Mouse (Mus musculus): Measurements from ENCODE around the gene Upp2. TPM values are rescaled to one million over a fixed set of nuclear protein-coding genes. Genes with fewer than 3 reads are reported as not detected.

Gene Upp2
- polyA plus RNA-seq, 1 experiment: 3.5 TPM

DNA sequence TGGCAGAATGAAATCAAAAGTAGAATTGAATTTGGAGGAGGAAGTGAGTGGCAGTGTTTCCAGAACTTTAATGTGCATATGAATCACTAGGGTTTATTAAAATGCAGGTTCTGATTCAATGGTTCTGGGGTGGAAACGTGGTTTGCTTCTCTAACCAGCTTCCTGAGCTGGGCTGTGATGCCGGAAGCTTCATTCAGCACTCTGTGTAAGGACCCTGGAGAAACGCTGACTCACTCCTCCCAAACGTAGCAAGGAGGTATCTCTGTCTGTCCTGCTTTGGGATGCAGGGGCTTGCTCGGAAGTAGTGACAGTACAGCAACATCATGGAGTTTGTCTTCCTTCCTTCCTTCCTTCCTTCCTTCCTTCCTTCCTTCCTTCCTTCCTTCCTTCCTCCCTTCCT, 192.6 kb downstream of the Upp2 start:
- TF ChIP-seq POLR2A (IDR thresholded peaks at IDR 0.05; ENCODE audit: borderline replicate concordance, low read depth, low read length) (no peak), CTCF (IDR thresholded peaks at IDR 0.05; ENCODE audit: low read depth, low read length) (no peak)
- H3K27ac ChIP-seq (ENCODE audit: insufficient read depth, low read depth, low read length): no peak overlapping the region
- no peaks in the 10 kb centered on the region for H3K4me1 ChIP-seq (ENCODE audit: control insufficient read depth, insufficient read depth, low read length)
- no peak overlapping the region for H3K4me3 ChIP-seq (ENCODE audit: insufficient read depth, low read length)

DNA sequence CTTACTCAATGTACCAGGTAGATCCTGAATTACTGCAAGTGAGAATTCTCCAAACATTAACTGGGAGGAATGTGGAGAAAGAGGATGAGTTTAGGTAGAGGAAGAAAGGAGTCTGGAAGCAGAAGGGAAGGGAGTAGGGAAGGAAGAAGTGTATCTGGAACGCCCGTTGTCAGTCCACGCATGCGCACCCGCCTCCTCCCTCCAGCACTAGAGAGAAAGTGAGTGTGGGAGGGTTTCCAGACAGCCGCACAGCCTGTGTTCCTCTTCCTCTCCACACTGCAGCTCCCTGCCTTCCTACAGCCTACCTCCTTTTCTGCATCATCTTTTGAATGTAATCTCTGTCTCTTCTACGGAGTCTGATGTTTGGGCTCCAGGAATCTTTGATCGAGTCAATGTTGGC, 198.0 kb downstream of the Upp2 start:
- Histone ChIP-seq H3K4me3 (ENCODE audit: insufficient read depth, low read length) (no peak overlapping the region), H3K27ac (ENCODE audit: insufficient read depth, low read depth, low read length) (no peak overlapping the region), H3K4me1 (ENCODE audit: control insufficient read depth, insufficient read depth, low read length) (no peaks in the 10 kb centered on the region)
- TF ChIP-seq CTCF (IDR thresholded peaks at IDR 0.05; ENCODE audit: low read depth, low read length) (no peak), POLR2A (IDR thresholded peaks at IDR 0.05; ENCODE audit: borderline replicate concordance, low read depth, low read length) (no peak)

DNA sequence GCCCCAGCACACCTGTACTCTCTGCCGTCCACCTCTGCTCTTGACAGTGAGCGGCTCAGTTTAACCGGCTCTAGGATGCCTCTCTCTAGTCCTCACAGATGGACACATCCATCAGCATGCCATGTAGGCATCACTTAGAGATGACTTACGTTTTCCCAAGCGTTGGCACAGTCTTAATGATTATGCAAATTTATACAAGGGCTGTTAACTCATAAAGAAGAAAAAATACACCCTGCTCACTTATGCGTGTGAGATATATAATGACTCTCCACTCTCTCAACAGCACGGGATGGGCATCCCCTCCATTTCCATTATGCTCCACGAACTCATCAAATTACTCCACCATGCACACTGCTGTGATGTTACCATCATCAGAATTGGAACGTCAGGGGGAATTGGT, 206.7 kb downstream of the Upp2 start:
- Histone ChIP-seq H3K27ac (ENCODE audit: insufficient read depth, low read depth, low read length) (no peak overlapping the region), H3K4me1 (ENCODE audit: control insufficient read depth, insufficient read depth, low read length) (no peaks in the 10 kb centered on the region), H3K4me3 (ENCODE audit: insufficient read depth, low read length) (no peak overlapping the region)
- TF ChIP-seq POLR2A (IDR thresholded peaks at IDR 0.05; ENCODE audit: borderline replicate concordance, low read depth, low read length) (no peak), CTCF (IDR thresholded peaks at IDR 0.05; ENCODE audit: low read depth, low read length) (no peak)

DNA sequence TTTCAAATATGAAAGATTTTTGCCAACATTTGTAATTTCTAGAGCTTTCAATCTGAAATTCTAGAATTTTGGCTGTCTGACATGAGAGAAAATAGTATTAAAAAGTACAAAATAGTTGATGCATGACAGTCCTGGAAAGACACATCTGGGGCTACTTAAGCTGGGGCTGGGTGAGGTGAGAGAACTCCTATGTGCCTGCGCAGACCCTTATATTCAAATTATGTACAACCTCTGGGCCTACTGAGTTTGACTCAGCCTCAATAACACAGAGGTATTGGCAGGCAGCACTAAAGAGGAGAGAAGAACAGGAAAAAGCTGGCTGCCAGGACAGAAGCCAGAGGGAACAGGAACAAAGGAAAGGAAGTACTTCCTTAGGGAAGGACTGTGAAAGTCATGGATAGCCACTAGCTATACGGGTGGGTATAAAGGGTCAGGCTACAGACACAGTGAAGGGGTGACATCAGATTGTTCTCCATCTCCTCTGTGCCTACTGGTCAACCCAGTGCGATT, 211.9 kb downstream of the Upp2 start:
- TF ChIP-seq CTCF (IDR thresholded peaks at IDR 0.05; ENCODE audit: low read depth, low read length) (no peak), POLR2A (IDR thresholded peaks at IDR 0.05; ENCODE audit: borderline replicate concordance, low read depth, low read length) (no peak)
- no peak overlapping the region for H3K4me3 ChIP-seq (ENCODE audit: insufficient read depth, low read length)
- no peak overlapping the region for H3K27ac ChIP-seq (ENCODE audit: insufficient read depth, low read depth, low read length)
- H3K4me1 ChIP-seq (ENCODE audit: control insufficient read depth, insufficient read depth, low read length): no peaks in the 10 kb centered on the region

DNA sequence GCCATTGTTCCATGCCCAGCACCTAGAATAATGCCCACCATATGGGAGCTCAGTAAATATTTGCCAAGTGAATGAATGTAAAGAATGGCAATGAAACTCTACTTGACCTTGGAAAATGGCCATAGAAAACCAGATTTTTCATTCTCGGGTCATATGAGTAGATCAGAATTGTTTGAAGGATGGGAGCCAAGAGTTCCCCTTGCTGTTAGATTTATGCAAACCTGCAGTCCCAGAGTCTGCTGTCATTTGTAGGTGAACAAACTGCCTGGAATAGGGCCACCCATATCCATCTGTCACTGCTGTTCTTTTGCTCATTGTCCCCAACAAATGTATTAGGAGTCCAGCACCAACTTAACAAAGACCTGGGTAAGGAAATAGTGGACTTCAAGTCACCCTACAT, 216.4 kb downstream of the Upp2 start:
- Histone ChIP-seq H3K4me3 (ENCODE audit: insufficient read depth, low read length) (no peak overlapping the region), H3K27ac (ENCODE audit: insufficient read depth, low read depth, low read length) (no peak overlapping the region), H3K4me1 (ENCODE audit: control insufficient read depth, insufficient read depth, low read length) (no peaks in the 10 kb centered on the region)
- no peak for TF ChIP-seq CTCF (IDR thresholded peaks at IDR 0.05; ENCODE audit: low read depth, low read length)
- no peak for TF ChIP-seq POLR2A (IDR thresholded peaks at IDR 0.05; ENCODE audit: borderline replicate concordance, low read depth, low read length)

DNA sequence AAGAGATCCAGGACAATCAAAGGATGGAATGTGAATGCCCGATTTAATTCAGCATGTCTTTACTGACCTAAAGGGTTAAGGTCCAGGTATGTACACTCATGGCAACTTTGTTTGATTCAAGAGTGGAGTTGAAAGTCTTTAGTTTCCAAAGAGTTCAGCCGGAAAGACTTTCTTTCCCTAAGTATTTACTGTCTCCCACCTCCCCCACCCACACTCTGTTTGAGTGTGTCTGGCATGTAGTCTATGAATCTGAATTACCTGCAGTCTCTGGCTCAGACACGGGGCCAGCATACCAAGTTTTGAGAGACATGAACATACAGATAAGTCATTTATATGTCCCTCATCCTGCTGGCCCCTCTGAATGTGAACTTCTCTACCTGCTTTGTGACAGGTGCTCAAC, 219.1 kb downstream of the Upp2 start:
- no peak for TF ChIP-seq CTCF (IDR thresholded peaks at IDR 0.05; ENCODE audit: low read depth, low read length)
- no peak for TF ChIP-seq POLR2A (IDR thresholded peaks at IDR 0.05; ENCODE audit: borderline replicate concordance, low read depth, low read length)
- Histone ChIP-seq H3K27ac (ENCODE audit: insufficient read depth, low read depth, low read length) (no peak overlapping the region), H3K4me3 (ENCODE audit: insufficient read depth, low read length) (no peak overlapping the region), H3K4me1 (ENCODE audit: control insufficient read depth, insufficient read depth, low read length) (no peaks in the 10 kb centered on the region)

DNA sequence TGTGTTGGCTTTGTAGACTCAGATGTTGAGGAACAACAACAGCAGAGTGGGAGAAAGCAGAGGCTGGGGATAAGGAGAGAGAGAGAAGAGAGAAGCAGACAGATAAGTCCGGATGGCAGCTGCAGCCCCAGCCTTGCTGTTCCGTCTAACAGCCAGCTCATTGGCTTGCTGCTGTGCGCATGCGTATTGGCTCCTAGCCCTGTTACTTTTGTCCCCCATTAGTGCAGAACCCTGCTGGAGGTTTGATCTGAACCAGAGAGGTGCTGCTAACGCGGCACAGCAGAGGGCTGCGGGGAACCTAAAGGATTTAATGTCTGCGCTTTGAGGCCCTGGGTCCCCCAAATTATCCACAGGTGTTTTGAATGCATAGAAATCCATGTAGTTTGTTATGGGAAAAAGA, 219.6 kb downstream of the Upp2 start:
- H3K27ac ChIP-seq (ENCODE audit: insufficient read depth, low read depth, low read length): no peak overlapping the region
- H3K4me1 ChIP-seq (ENCODE audit: control insufficient read depth, insufficient read depth, low read length): no peaks in the 10 kb centered on the region
- H3K4me3 ChIP-seq (ENCODE audit: insufficient read depth, low read length): no peak overlapping the region
- TF ChIP-seq CTCF (IDR thresholded peaks at IDR 0.05; ENCODE audit: low read depth, low read length) (no peak), POLR2A (IDR thresholded peaks at IDR 0.05; ENCODE audit: borderline replicate concordance, low read depth, low read length) (no peak)

DNA sequence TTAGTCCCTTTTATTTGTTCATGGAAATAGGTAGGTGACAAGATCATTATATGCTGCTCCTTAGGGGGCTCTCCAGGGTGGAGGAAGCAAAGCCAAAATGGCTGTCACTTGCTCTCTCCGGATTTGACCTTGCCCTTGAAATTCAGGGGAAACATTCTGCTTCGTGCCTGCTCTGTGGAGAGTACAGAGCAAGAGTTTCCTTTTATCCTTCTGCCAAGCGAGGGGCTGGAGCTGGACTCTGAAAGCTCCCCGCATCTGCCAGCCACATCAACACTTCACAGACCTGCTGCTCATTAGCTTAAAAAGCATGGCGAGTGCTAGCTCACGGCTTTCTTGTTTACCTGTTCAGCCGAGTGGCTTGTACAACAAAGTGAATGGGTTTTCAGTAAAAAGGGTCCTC, 220.3 kb downstream of the Upp2 start:
- Histone ChIP-seq H3K4me1 (ENCODE audit: control insufficient read depth, insufficient read depth, low read length) (no peaks in the 10 kb centered on the region), H3K27ac (ENCODE audit: insufficient read depth, low read depth, low read length) (no peak overlapping the region), H3K4me3 (ENCODE audit: insufficient read depth, low read length) (no peak overlapping the region)
- TF ChIP-seq POLR2A (IDR thresholded peaks at IDR 0.05; ENCODE audit: borderline replicate concordance, low read depth, low read length) (no peak), CTCF (IDR thresholded peaks at IDR 0.05; ENCODE audit: low read depth, low read length) (no peak)

DNA sequence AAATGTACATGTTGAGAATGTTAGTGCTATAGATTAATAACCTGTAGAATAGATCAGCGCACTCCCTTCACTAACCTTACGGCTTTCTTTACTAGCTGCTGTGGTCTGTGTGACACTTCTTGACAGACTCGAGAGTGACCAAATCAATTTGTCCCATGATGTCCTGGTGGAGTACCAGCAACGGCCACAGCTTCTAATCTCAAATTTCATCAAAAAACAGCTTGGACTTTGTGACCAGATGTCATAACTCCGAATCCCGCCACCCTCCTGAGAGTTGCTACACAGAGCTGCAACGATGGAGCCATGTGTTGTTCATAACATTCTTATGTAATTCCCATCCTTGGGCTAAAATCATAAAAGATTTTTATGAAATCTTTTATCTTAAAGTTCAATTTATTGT, 222.8 kb downstream of the Upp2 start:
- H3K4me3 ChIP-seq (ENCODE audit: insufficient read depth, low read length): no peak overlapping the region
- no peak overlapping the region for H3K27ac ChIP-seq (ENCODE audit: insufficient read depth, low read depth, low read length)
- TF ChIP-seq POLR2A (IDR thresholded peaks at IDR 0.05; ENCODE audit: borderline replicate concordance, low read depth, low read length) (no peak), CTCF (IDR thresholded peaks at IDR 0.05; ENCODE audit: low read depth, low read length) (no peak)
- H3K4me1 ChIP-seq (ENCODE audit: control insufficient read depth, insufficient read depth, low read length): no peaks in the 10 kb centered on the region

DNA sequence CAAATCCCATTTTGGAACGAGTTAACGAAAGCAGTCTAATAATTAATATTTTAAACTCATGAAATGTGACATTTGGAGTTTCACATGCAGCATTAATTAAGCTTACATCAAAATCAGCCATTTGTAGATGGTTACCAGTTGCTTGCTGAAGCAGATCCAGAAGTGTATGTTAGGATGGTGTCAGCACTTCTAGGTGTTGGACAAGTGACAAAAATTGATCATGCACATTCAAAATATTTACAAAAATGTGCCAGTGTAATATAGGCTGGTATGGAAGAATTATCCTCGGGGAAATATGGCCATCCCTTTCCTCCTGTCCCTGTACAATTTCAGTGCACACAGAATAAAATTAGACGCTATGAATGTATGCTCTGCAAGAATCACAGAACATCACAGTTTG, 223.3 kb downstream of the Upp2 start:
- H3K4me1 ChIP-seq (ENCODE audit: control insufficient read depth, insufficient read depth, low read length): no peaks in the 10 kb centered on the region
- TF ChIP-seq CTCF (IDR thresholded peaks at IDR 0.05; ENCODE audit: low read depth, low read length) (no peak), POLR2A (IDR thresholded peaks at IDR 0.05; ENCODE audit: borderline replicate concordance, low read depth, low read length) (no peak)
- H3K4me3 ChIP-seq (ENCODE audit: insufficient read depth, low read length): no peak overlapping the region
- no peak overlapping the region for H3K27ac ChIP-seq (ENCODE audit: insufficient read depth, low read depth, low read length)

DNA sequence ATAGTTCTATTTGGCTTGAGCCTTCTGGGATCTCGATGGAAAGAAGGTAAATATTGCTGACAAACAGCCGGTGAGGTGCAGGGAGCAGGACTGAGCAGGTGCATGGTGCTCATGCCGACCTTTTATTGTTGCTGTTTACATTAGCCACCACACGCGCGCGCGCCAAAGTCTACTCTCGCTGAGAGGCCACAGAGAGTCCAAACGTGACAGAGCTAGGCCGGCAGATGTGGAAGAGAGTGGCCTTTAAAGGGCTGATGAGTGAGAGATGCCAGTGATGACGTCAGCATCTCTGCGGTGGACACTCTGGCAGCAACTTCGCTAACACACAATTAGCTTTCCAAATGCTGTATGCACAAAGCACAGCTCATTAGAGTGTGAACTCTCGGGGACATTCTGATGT, 227.4 kb downstream of the Upp2 start:
- TF ChIP-seq CTCF (IDR thresholded peaks at IDR 0.05; ENCODE audit: low read depth, low read length): no peak
- TF ChIP-seq POLR2A (IDR thresholded peaks at IDR 0.05; ENCODE audit: borderline replicate concordance, low read depth, low read length): no peak
- Histone ChIP-seq H3K4me3 (ENCODE audit: insufficient read depth, low read length) (no peak overlapping the region), H3K27ac (ENCODE audit: insufficient read depth, low read depth, low read length) (no peak overlapping the region), H3K4me1 (ENCODE audit: control insufficient read depth, insufficient read depth, low read length) (no peaks in the 10 kb centered on the region)

Measured in bone marrow macrophage, adult 2 months (primary cell).